Mouse (Mus musculus): ENCODE measurements around the gene Fezf1. TPM values are rescaled to one million over a fixed set of nuclear protein-coding genes. Genes with fewer than 3 reads are reported as not detected.

The Fezf1 gene
- polyA plus RNA-seq, 1 experiment = 0.46 TPM

- Histone ChIP-seq H3K27ac (ENCODE audit: control insufficient read depth, insufficient read depth, low read length) (no peak overlapping the region), H3K4me3 (ENCODE audit: control insufficient read depth, insufficient read depth, low read length) (no peak overlapping the region), H3K4me1 (replicated peaks; ENCODE audit: control insufficient read depth, insufficient read depth, low read length) (no peaks in the 10 kb centered on the region), H3K36me3 (ENCODE audit: control insufficient read depth, insufficient read depth, low read length) (no peaks in the 10 kb centered on the region), H3K27me3 (ENCODE audit: control insufficient read depth, insufficient read depth, low read length) (no peaks in the 10 kb centered on the region)
- no peak for DNase-seq
- WGBS = 36% methylated on average over 11 of the region's 11 CpGs
- no peak for TF ChIP-seq POLR2A (IDR thresholded peaks at IDR 0.05; ENCODE audit: control insufficient read depth, extremely low read depth, insufficient read depth, low read length, poor library complexity)
- no peak for TF ChIP-seq CTCF (IDR thresholded peaks at IDR 0.05; ENCODE audit: borderline replicate concordance, control insufficient read depth, extremely low read depth, insufficient read depth, low read length, poor library complexity)
Measured at GRCm38 (mm10) chr6:23272979-23273378, 24.8 kb upstream of the Fezf1 start.

- no peaks in the 10 kb centered on the region for H3K27me3 ChIP-seq (ENCODE audit: control insufficient read depth, insufficient read depth, low read length)
- H3K4me3 ChIP-seq (ENCODE audit: control insufficient read depth, insufficient read depth, low read length) = no peak overlapping the region
- H3K36me3 ChIP-seq (ENCODE audit: control insufficient read depth, insufficient read depth, low read length) = no peaks in the 10 kb centered on the region
- no peaks in the 10 kb centered on the region for H3K4me1 ChIP-seq (replicated peaks; ENCODE audit: control insufficient read depth, insufficient read depth, low read length)
- DNase-seq = no peak
- no peak overlapping the region for H3K27ac ChIP-seq (ENCODE audit: control insufficient read depth, insufficient read depth, low read length)
- no peak for TF ChIP-seq CTCF (IDR thresholded peaks at IDR 0.05; ENCODE audit: borderline replicate concordance, control insufficient read depth, extremely low read depth, insufficient read depth, low read length, poor library complexity)
- no peak for TF ChIP-seq POLR2A (IDR thresholded peaks at IDR 0.05; ENCODE audit: control insufficient read depth, extremely low read depth, insufficient read depth, low read length, poor library complexity)
- 32% methylated on average over 7 of the region's 7 CpGs for WGBS
Measured at GRCm38 (mm10) chr6:23272542-23272941, 24.4 kb upstream of the Fezf1 start.

GRCm38 (mm10) chr6:23260738-23261050 is 12.5 kb upstream of the Fezf1 start:
- Histone ChIP-seq H3K27ac (ENCODE audit: control insufficient read depth, insufficient read depth, low read length) (no peak overlapping the region), H3K27me3 (ENCODE audit: control insufficient read depth, insufficient read depth, low read length) (no peaks in the 10 kb centered on the region), H3K4me1 (replicated peaks; ENCODE audit: control insufficient read depth, insufficient read depth, low read length) (no peaks in the 10 kb centered on the region), H3K4me3 (ENCODE audit: control insufficient read depth, insufficient read depth, low read length) (no peak overlapping the region), H3K36me3 (ENCODE audit: control insufficient read depth, insufficient read depth, low read length) (no peaks in the 10 kb centered on the region)
- WGBS = 12% methylated on average over 9 of the region's 9 CpGs
- TF ChIP-seq CTCF (IDR thresholded peaks at IDR 0.05; ENCODE audit: borderline replicate concordance, control insufficient read depth, extremely low read depth, insufficient read depth, low read length, poor library complexity) = no peak
- TF ChIP-seq POLR2A (IDR thresholded peaks at IDR 0.05; ENCODE audit: control insufficient read depth, extremely low read depth, insufficient read depth, low read length, poor library complexity) = no peak
- no peak for DNase-seq

GRCm38 (mm10) chr6:23260016-23260737 is 12.0 kb upstream of the Fezf1 start:
- 6% methylated on average over 36 of the region's 36 CpGs for WGBS
- H3K4me3 ChIP-seq (ENCODE audit: control insufficient read depth, insufficient read depth, low read length) = no peak overlapping the region
- no peak for DNase-seq
- no peaks in the 10 kb centered on the region for H3K36me3 ChIP-seq (ENCODE audit: control insufficient read depth, insufficient read depth, low read length)
- H3K4me1 ChIP-seq (replicated peaks; ENCODE audit: control insufficient read depth, insufficient read depth, low read length) = no peaks in the 10 kb centered on the region
- TF ChIP-seq POLR2A (IDR thresholded peaks at IDR 0.05; ENCODE audit: control insufficient read depth, extremely low read depth, insufficient read depth, low read length, poor library complexity) (no peak), CTCF (IDR thresholded peaks at IDR 0.05; ENCODE audit: borderline replicate concordance, control insufficient read depth, extremely low read depth, insufficient read depth, low read length, poor library complexity) (no peak)
- H3K27ac ChIP-seq (ENCODE audit: control insufficient read depth, insufficient read depth, low read length) = no peak overlapping the region
- H3K27me3 ChIP-seq (ENCODE audit: control insufficient read depth, insufficient read depth, low read length) = no peaks in the 10 kb centered on the region

GRCm38 (mm10) chr6:23257981-23258380 is 9.8 kb upstream of the Fezf1 start:
- Histone ChIP-seq H3K36me3 (ENCODE audit: control insufficient read depth, insufficient read depth, low read length) (no peaks in the 10 kb centered on the region), H3K27me3 (ENCODE audit: control insufficient read depth, insufficient read depth, low read length) (peaks cover 7% of the 10 kb centered on the region; the same call in 1 of the 2 replicates), H3K27ac (ENCODE audit: control insufficient read depth, insufficient read depth, low read length) (no peak overlapping the region), H3K4me3 (ENCODE audit: control insufficient read depth, insufficient read depth, low read length) (no peak overlapping the region), H3K4me1 (replicated peaks; ENCODE audit: control insufficient read depth, insufficient read depth, low read length) (no peaks in the 10 kb centered on the region)
- DNase-seq = no peak
- WGBS = 33% methylated on average over 3 of the region's 3 CpGs
- no peak for TF ChIP-seq POLR2A (IDR thresholded peaks at IDR 0.05; ENCODE audit: control insufficient read depth, extremely low read depth, insufficient read depth, low read length, poor library complexity)
- TF ChIP-seq CTCF (IDR thresholded peaks at IDR 0.05; ENCODE audit: borderline replicate concordance, control insufficient read depth, extremely low read depth, insufficient read depth, low read length, poor library complexity) = no peak

GRCm38 (mm10) chr6:23255161-23255560 is 7.0 kb upstream of the Fezf1 start:
- Histone ChIP-seq H3K27ac (ENCODE audit: control insufficient read depth, insufficient read depth, low read length) (no peak overlapping the region), H3K4me1 (replicated peaks; ENCODE audit: control insufficient read depth, insufficient read depth, low read length) (no peaks in the 10 kb centered on the region), H3K36me3 (ENCODE audit: control insufficient read depth, insufficient read depth, low read length) (no peaks in the 10 kb centered on the region), H3K4me3 (ENCODE audit: control insufficient read depth, insufficient read depth, low read length) (no peak overlapping the region), H3K27me3 (ENCODE audit: control insufficient read depth, insufficient read depth, low read length) (peaks cover 7% of the 10 kb centered on the region; the same call in 1 of the 2 replicates)
- DNase-seq = no peak
- WGBS = 7% methylated on average over 8 of the region's 8 CpGs
- TF ChIP-seq POLR2A (IDR thresholded peaks at IDR 0.05; ENCODE audit: control insufficient read depth, extremely low read depth, insufficient read depth, low read length, poor library complexity) (no peak), CTCF (IDR thresholded peaks at IDR 0.05; ENCODE audit: borderline replicate concordance, control insufficient read depth, extremely low read depth, insufficient read depth, low read length, poor library complexity) (no peak)

Data from thymus, adult 2 months (tissue).